Mouse (Mus musculus) kidney, postnatal 25 days (tissue): Measurements from ENCODE around the gene Eid2b.

Experiments used
- DNase-seq, 2 experiments: peaks; one replicate each; pipeline ENCODE4 v3.0.0; 2021; ENCODE audit warnings: mixed read lengths in 2 of 2

Eid2b gene

DNA sequence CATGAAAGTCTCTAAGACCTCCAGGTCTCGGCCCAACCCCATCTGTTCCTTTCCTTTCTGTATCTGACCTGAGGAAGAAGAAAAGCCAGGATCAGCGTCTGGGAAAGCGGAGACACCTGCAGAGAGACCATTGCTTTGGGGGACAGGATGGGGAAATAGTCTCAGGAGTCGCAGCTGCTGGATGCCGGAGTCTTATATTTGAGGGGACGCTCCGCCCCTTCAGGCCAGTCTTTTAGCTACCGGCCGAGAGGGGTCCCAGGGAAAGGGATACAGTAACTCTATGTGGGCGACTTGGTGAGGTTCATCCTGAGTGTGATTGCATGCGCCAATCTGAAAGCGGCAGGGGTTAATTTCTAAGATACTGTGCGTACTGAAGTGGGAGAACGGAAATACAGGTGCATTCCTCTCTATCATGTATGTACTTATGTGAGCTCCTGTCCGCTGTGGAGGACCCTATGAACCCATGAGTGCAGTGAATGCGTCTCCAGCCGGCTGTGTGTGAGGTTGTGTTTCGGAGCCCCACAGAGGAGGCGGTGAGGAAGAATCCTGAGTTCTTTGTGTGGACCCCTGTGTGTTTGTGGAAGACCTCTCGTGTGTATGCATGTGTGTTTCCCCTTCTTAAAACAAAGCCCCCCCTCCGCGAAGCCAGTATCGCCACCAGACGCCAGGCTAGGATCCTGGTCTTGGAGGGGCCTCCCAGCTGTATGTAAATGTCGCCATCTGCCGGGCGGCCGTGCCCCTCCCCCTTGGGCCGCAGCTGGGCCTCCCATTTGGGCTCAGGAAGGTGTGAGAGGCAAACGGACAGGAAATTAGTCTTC, 24.3 kb downstream of the Eid2b start, which contains the start of gene Dll3:
Dll3 (minus strand) TSS at position 623 of the 818 bp plus-strand sequence.
- DNase-seq = peak; percentile 62 to 70

DNA sequence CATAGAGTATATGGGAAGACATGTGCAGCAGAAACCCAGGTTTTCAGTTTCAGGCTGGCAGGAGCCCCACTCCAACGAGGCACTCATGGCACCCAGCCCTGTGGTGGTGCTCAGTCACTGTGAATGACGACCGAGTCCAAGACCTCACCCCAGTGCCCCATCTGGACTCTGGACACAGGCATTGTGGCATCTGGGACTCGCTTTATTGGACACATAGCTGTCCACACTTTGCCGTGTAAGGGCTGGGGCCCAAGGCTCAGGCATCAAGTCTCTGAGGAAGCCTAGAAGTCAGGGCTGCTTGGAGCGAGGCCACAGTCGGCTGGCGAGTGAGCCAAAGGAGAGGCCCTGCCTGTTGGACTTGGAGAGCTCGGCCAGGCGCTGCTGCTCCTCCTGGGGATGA, 28.1 kb downstream of the Eid2b start:
- peak; percentile 36 to 77 for DNase-seq

DNA sequence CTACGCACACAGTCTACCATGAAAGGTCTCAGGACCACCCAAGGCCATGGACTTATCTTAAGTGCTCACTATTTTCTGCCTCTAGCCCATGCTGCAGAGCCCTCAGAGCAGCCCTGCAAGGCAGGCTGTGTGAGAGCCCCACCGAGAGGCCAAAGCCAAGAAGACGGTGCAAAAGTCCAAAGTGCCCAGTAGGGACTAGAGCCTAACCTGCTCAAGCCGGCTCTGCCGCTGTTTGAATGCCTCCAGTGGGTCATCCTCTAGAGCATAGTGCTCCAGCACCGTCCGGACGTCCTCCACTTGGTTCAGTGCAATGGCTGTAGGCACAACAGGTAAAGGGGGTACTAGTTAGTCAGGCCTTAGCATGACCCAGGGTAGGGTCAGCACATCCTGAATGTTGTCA, 28.7 kb downstream of the Eid2b start:
- peak; percentile 62 to 89 for DNase-seq

DNA sequence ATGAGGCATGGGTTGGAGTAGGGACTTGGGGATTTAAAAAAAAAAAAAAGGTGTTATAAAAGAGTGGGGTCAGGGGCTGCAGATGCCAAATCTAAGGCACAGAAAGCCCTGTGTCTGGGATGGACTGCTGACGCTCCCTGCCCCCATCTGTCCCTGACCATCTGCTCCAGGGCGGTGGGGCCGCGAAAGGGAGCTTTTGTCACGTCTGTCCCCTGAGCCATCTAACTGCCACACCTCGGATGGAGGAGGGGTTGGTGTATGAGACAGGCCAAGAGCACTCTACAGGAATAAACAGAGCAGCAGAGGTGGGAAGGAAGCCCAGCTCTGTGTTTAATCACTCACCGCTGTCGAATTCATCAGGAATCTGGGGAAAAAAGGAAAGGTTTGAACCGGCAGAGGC, 32.2 kb downstream of the Eid2b start:
- DNase-seq = no peak

DNA sequence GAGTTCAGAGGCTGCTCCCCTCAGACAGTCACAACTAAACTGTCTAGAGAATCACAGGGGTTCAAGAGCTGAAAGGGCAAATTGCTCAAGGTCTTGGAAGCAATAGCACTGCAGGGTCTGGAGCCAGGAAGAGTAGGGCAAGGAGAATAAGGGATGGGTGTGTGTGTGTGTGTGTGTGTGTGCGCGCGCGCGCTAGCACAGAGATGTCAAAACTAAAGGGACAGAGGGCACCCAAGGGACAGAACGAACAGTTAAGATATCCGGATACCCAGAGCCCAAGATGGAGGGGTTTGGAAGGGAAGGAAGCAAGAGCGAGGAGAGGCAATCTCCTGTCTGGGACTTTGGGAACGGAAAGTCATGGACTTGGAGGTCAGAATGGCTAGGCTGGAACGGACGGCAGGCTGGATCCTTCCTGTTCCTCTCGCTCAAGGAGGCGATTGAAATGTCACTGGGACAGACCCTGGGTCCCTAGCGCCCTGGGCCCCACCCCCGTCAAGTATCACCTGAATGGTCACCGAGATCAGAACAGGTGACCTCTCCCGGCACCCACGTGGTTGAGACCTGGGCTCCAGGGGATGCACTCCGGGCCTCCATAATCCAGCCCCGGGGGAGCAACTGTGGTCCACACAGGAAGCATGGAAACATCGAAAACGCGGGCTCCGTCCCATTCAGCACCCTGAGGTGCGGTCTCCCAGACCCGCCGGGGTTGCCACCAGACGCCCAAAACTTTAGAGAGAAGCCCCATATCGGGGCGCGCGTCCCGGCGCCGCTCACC, 33.8 kb downstream of the Eid2b start:
- peak; percentile 31 to 78 for DNase-seq

DNA sequence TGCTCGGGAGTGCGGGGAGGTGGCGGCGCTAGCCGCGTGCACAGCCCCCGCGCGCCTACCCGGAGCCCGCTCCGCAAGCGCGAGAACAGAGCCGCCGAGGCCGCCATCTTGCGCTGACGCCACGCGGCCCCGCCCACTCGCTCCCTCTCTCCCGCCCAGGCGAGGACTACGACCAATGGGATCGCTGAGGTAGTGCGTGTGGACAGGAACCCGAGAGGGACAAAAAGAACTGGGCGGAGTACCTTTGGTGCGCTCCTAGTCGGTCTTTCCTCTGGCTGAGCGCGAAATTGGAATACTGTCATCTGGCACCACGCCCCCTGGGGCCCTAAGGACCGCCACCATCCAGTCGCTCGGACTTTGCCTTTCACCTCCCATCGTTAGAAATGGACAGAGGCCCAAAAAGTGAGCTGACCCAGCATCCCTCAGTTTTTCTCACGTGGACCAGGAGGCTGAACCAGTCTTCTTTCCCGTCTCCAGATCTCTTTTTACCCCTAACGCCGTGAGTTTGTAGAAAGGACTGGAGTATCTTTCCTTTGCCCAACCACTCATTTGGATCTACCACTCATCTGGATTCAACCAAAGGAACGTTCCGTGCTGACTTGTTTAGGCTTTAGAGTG, 34.5 kb downstream of the Eid2b start, which contains the start of gene Timm50:
Timm50 (minus strand) TSS at position 147 of the 618 bp plus-strand sequence.
- DNase-seq = peak; percentile 99

DNA sequence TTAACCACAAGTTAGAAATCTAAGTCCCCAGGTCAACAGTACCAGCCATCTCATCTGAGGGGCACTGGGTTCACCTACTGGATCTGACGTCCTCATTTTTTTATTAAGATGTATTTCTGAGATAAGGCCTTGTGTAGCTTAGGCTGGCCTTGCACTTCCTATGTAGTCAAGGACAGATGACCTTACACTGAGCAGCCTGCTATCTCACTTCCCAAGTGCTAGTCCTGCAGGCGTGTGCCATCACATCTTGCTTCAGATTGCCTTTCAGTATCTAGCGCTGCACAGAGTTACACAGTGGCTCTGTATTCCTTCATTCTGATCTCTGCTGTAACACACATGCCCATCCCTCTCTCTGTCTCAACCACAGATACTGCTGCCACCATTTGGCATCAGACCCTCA, 40.5 kb downstream of the Eid2b start:
- DNase-seq = no peak

DNA sequence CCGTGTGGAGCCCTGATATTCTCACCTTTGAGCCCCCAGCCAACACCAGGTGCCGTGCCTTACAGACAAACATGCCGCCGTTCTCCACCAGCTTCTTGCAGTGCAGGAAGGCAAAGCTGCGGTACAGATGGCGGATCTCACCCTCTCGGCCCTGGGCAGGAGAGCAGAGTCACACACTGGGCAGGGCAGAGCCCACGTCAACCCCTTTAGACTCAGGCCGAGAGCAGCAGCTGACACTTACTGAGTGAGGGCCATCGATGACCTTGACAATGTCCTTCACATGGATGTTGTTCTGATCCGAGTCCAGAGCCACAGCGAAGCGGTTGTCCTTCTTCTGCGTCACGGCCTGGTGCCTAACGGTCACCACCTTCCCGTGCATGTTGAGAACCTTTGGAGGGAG, 41.2 kb downstream of the Eid2b start:
- DNase-seq = no peak

DNA sequence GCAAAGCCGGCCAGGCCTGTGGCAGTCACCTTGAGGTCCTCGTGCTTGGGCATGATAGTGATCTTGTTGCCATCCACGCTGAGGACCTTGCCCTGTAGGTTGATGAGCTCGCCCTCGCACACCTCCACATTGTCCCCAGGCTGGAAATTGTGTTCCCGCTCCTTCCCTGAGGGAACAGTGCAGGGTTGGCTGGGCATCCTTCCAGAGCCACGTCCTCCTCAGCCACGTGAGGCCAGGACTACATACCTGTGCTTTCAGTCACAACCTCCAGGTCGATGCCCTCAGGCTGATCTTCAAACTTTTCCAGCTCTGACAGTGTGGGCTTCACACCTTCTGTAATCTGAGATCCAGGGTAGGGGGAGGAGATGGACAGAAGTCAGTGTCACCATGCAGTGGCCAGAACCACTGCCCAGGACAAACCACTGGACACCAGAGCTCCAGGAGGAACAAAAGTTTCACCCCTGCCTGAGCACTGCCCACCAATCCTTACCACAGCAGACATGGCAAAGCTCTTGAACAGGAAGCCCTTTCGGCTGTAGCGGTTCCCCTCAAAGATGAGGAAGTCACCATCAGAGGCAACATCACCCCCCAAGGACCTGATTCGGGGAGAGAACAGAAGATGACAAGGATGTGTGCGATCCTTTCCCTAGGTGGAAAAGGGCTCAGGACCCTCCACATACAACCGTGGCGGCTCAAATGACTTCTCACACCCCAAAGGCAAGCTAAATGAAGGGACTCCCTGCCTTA, 44.6 kb downstream of the Eid2b start:
- peak; percentile 21 to 65 for DNase-seq

DNA sequence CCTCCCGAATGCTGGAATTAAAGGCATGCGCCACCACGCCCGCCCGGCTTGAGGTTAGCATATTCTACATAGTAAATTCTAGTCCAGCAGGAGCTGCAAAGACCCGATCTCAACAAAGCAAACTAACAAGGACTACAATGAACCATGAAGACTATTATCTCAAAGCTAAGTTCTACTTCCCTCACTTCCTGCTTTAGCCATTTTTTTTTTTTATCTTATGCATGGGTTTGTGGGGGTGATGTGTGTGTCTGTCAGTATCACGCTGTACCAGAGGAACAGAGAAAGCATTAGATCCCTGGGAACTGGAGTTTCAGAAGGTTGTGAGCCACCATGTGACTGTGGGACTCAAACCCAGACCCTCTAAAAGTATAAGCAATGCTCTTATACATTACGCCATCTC, 47.8 kb downstream of the Eid2b start:
- no peak for DNase-seq

DNA sequence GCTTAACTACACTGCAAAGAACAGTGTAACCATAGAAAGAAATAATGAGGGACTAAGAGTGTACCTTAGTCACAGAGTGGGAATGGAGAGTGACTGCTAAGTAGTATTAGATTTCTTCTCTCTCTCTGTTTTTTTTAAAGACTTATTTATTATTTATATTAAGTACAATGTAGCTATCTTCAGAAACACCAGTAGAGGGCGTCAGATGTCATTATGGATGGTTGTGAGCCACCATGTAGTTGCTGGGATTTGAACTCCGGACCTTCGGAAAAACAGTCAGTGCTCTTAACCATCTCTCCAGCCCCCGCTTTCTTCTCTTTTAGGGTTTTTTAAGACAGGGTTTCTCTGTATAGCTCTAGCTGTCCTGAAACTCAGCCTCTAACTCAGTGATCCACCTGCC, 48.9 kb downstream of the Eid2b start:
- no peak for DNase-seq

DNA sequence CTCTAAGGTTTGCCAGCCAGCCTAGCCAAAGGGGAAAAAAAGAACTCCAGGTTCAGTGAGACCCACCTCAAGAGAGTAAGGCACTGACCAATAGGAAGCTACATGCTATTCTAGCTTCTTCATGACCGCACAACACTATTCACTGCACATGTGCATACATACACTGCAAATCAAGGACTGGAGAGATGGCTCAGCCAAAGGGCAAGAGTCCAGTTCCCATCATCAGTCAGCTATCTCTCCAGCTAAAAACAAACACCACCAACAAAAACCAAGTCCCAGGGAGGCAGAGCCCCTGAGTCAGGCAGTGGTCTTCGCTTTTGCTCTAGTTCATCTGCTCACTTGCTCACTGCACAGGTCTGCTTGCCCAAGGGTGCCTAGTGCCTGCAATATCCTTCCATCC, 50.7 kb downstream of the Eid2b start:
- DNase-seq = no peak
